Mouse (Mus musculus): ENCODE data around the gene Vmn2r80.

GRCm38 (mm10) chr10:79220432-79220831 lies 71.9 kb downstream of the Vmn2r80 start:
- TF ChIP-seq MAFK (IDR thresholded peaks at IDR 0.05; ENCODE audit: insufficient read depth, low read depth, low read length) (no peak), ZNF384 (IDR thresholded peaks at IDR 0.05; ENCODE audit: low read depth, low read length) (no peak), ZC3H11A (IDR thresholded peaks at IDR 0.05; ENCODE audit: borderline replicate concordance, low read depth, low read length) (no peak), HCFC1 (IDR thresholded peaks at IDR 0.05; ENCODE audit: borderline replicate concordance, insufficient read depth, low read length) (no peak), CHD2 (IDR thresholded peaks at IDR 0.05; ENCODE audit: low read depth, low read length) (no peak)
